Mouse (Mus musculus): ENCODE data around the gene Auh.

Gene Auh

GRCm38 (mm10) chr13:52832481-52833170, 96.9 kb downstream of the Auh start:
- DNase-seq, result no peak

- no peak for DNase-seq
Observed at GRCm38 (mm10) chr13:52831037-52831757, 98.3 kb downstream of the Auh start.

DNA sequence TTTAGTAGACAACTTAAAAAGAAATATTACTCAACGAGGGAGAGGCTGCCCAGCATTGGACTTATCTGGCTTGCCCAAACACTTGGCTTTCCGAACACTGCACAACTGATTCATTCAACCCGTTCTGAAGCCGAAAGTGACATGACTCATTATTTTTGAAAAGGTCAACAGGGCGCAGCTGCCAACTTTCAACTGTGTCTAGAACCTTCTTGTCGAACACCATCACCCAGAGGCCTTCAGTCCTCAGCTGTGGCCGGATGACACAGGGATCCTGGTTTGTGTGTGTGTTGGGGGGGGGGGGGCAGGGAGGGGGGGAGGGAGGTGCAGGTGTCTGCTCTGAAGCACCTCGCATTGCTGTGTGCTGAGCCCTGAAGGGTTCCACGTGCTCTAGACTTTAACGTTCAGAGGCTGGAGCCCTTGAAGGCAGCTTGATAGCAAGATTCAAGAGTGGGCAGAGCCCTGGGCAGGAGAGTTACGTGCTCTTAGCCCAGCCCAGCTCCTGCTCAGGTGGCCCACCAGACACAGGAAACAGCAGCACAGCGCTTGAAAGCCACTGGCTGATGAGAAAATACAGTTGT, 100.4 kb downstream of the Auh start:
- no peak for DNase-seq

DNA sequence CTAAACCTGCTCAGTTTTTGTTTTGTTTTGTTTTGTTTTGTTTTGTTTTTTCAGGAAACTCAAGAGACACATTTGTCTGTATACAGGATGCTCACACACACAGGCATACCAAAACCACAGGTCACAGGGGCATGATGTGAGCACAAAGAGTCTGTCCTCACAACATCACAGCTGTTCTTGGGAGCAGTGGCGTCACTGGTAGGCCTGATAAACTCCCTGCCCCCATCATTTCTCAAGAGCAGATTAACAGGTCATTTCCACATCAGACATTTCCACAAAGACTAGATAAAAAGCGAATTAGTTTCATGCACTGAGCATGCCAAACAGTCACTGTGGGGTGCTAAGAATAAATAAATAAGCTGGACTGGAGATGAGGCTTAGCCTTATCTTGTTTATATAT, 101.3 kb downstream of the Auh start:
- no peak for DNase-seq

GRCm38 (mm10) chr13:52826666-52827065, 102.8 kb downstream of the Auh start:
- no peak for DNase-seq

DNA sequence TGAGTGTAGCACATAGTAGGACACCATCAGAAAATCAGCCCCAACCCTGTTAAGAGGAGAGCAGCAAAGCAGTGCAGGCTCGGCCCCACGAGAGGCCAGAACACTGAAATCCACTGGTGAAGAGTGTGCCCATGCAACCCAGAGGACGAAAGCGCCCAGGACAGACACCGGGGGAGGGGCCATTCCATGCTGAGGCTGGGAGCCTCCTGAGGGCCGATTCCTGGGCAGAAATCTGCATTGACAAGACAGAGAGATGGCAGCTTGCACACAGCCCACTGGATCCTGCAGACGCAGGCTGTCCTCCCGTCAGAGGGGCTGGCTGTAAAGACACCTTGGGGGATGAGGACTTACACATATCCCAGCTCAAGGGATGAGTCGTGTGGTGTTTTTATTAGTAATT, 104.7 kb downstream of the Auh start:
- no peak for DNase-seq

- no peak for DNase-seq
Observed at GRCm38 (mm10) chr13:52822165-52823149, 107.0 kb downstream of the Auh start.

DNA sequence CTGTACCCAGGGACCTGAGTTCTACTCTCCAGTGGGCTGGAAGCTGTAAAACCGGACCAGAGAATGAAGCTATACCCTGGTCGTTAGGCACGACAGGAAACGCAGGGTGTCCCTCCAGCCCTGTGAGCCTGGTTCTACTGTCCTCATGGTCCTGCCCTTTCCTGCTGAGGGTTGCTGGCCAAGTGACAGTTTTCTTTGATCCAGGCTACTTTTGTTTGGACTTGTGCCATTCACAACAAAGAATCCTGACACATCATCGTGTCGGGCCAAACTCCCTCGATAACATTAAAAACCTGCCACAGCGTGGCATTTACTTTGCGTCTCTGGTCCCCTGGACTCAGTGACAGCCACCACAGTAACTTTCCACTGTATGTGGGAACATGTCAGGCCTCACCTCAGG, 107.9 kb downstream of the Auh start:
- DNase-seq, result no peak

GRCm38 (mm10) chr13:52819901-52820300, 109.6 kb downstream of the Auh start:
- no peak for DNase-seq

DNA sequence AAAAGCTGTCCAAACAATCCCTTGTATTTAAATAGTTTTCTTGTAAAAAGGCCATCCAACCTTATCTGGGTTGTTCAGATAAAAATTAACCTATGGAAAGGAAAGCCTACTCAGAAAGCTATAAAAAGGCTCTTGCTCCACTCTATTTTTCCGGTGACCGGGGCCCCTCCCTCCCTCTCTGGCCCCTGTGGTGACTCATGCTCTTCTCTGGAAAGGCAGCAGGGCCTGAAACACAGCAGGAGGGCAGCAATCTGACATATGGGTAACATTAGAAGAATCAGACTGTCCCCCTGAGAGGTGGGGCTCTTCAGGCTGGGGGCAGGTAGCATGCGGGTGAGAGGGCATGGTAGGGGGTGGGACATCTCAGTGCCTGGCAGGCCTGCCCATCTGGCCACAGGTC, 110.7 kb downstream of the Auh start:
- no peak for DNase-seq

DNA sequence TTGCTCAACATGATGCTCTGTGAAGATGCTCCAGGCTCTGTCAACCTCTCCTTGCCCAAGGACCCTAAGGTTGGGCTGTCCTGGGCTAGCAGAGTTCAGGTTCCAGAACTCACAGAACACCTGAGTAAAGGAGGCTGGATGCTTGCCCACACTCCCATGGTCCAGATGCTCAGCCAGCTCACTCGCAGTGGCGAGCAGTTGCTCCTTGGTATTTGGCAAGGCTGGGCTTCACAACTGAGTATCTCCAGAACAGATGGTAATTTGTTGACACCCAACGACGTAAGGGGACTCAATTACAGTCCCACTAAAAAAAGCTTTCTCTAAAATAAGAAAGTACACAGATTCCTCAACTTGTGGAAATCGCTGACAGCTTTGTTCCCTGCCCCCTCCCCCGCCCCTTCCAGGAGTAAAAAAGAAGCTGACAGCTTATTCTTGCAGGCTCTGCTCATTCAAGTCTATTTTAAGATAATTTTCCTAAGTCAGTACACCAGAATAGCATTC, 111.4 kb downstream of the Auh start:
- DNase-seq, result peak; percentile 65

GRCm38 (mm10) chr13:52813750-52814149, 115.7 kb downstream of the Auh start:
- DNase-seq, result no peak

DNA sequence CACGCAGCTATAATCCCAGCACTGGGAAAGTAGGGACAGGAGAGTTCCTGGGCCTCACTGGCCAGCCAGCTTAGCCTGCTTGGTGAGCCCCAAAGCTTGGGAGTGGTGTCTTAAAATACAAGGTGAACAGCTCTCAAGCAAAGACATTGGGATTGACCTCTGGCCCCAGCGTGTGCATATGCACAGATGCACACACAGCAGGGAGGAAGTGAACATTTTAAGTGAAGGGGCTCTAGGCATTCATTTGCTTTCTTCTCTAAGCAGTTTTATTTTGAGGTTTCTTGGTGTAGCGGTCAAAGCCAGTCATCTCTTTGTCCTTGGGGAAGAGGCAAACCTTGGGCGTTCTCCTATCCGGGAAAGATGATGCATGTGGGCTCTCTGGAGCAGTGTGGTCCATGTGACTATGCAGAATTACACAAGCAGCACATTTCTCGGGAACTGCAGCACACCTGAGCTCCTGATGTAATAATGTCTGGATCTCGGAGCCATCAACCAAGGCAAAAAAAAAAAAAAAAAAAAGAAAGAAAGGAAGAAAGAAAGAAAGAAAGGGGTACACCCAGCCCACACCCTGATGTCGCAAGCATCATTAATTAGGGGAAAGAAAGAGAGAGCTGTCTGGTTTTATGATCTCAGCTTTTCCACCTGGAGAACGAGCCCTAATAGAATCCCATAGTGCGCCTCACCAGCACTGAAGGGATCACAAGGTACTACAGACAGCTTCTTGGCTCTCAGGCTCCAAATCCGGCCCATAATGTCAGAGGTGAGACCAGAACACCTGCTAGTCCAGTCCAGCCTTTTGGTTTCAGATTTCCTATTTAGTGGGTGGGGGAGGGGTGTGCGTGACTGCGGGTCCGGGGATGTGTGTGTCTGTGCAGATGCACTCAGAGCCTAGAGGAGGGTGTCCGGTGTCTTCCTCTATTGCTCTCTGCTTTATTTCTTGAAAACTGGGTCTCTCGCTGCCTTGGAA, 116.6 kb downstream of the Auh start:
- DNase-seq, result no peak

GRCm38 (mm10) chr13:52807722-52808121, 121.8 kb downstream of the Auh start:
- DNase-seq, result no peak

DNA sequence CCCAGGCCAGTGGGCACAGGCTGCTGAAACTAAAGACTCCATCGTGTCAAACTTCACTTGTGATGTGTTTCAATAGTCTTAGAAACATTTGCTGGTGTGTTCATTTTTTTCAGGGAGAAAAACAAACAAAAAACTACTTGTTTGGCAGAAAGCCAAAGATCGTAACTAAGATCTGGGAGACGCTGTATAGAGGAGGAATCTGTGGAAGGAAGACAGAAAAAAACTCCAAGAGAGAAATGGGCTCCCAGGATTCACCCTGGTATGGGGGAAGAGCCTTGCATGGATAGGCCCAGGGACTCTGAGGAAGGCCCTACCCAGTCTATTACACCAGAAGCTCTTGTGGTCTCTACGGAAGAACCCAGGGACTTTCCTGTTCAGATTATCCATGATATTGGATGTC, 123.5 kb downstream of the Auh start:
- DNase-seq, result no peak

DNA sequence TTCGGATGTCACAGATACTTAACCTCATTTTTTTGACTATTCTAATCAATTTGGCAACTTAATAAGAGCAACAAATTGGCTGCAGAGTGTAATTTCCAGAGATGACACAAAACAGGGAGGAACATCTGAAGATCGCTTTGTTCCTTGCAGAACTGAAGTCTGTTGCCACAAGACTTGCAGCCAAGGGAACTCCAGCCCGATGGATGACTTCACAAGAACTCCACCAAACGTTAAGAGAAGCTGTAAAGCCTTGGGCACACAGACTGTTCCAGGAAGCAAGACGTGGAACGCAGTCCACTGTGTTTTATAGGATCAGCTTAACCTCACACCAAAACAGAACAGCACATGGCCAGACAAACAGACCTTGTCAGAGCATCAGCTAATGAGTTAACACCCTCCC, 123.9 kb downstream of the Auh start:
- no peak for DNase-seq

GRCm38 (mm10) chr13:52802482-52802881, 127.0 kb downstream of the Auh start:
- DNase-seq, result no peak

- DNase-seq, result no peak
Observed at GRCm38 (mm10) chr13:52800687-52801341, 128.7 kb downstream of the Auh start.

GRCm38 (mm10) chr13:52800091-52800490, 129.4 kb downstream of the Auh start:
- no peak for DNase-seq

GRCm38 (mm10) chr13:52794232-52794631, 135.2 kb downstream of the Auh start:
- no peak for DNase-seq

GRCm38 (mm10) chr13:52793434-52793989, 136.0 kb downstream of the Auh start:
- no peak for DNase-seq
